Mouse (Mus musculus) hindbrain, embryonic 12.5 days (tissue): ENCODE measurements around the gene Elmo1. TPM values are rescaled to one million over a fixed set of nuclear protein-coding genes. Genes with fewer than 3 reads are reported as not detected.

ENCODE experiments used
- ATAC-seq: fragments of 200-750 bp; cut with Nextera tagmentation; 2 replicates; pipeline ENCODE4 v1.8.0; 2017; ENCODE audit warnings: moderate TSS enrichment; ENCODE audit not compliant: low FRiP score
- H3K27ac ChIP-seq: fragments of 300-500 bp; sonication (generic); 2 replicates; pipeline ENCODE4 v1.5.1; 2016; ENCODE audit warnings: mild to moderate bottlenecking
- H3K27me3 ChIP-seq: fragments of 300-500 bp; sonication (generic); 2 replicates; pipeline ENCODE4 v1.6.1; 2016; ENCODE audit warnings: mild to moderate bottlenecking
- H3K36me3 ChIP-seq: fragments of 300-500 bp; sonication (generic); 2 replicates; pipeline ENCODE4 v1.6.1; 2016; ENCODE audit warnings: mild to moderate bottlenecking
- H3K4me1 ChIP-seq: fragments of 300-500 bp; sonication (generic); 2 replicates; pipeline ENCODE4 v1.6.1; 2016
- H3K4me2 ChIP-seq: fragments of 300-500 bp; sonication (generic); replicated peaks from 2 replicates; pipeline ENCODE4 v1.6.1; 2016; ENCODE audit warnings: mild to moderate bottlenecking
- H3K4me3 ChIP-seq: fragments of 300-500 bp; sonication (generic); 2 replicates; pipeline ENCODE4 v1.5.1; 2016; ENCODE audit warnings: mild to moderate bottlenecking
- H3K9ac ChIP-seq: fragments of 300-500 bp; sonication (generic); 2 replicates; pipeline ENCODE4 v1.6.1; 2016; ENCODE audit warnings: mild to moderate bottlenecking, moderate library complexity
- H3K9me3 ChIP-seq: fragments of 300-500 bp; sonication (generic); replicated peaks from 2 replicates; pipeline ENCODE4 v1.6.1; 2016; ENCODE audit warnings: mild to moderate bottlenecking
- WGBS: fragments of 180-500 bp; shearing (Covaris S2); methylation state at CpG from one replicate; pipeline ENCODE4 v1.1.7; 2016; 5-methylcytosine and 5-hydroxymethylcytosine counted together
- polyA plus RNA-seq: library from polyadenylated mRNA; unstranded; fragments of >200 nt; fragmentation: Nextera tagmentation; extraction: Ambion mirVana; gene quantifications from 2 replicates; pipeline ENCODE4 v1.2.1, GENCODE M21; 2016

The Elmo1 gene
- polyA plus RNA-seq, 1 experiment from 2014 or later: 28.9 TPM

- Histone ChIP-seq H3K27me3 (no peaks in the 10 kb centered on the region), H3K27ac (no peak overlapping the region), H3K4me1 (peaks cover 9% of the 10 kb centered on the region; the same call in 1 of the 2 replicates), H3K9me3 (no peaks in the 10 kb centered on the region), H3K36me3 (no peaks in the 10 kb centered on the region), H3K9ac (no peak overlapping the region), H3K4me2 (no peak overlapping the region), H3K4me3 (no peak overlapping the region)
- WGBS: 81% methylated on average over 3 of the region's 3 CpGs
- no peak for ATAC-seq
These were observed 413.0 kb downstream of the Elmo1 start for GRCm38 (mm10) chr13:20503371-20503770.

- Histone ChIP-seq H3K4me2 (no peak overlapping the region), H3K27me3 (no peaks in the 10 kb centered on the region), H3K9ac (no peak overlapping the region), H3K27ac (no peak overlapping the region), H3K36me3 (no peaks in the 10 kb centered on the region), H3K4me3 (no peak overlapping the region), H3K9me3 (no peaks in the 10 kb centered on the region), H3K4me1 (peaks cover 14% of the 10 kb centered on the region; the same call in 1 of the 2 replicates)
- ATAC-seq: peak; percentile 80
- 48% methylated on average over 10 of the region's 10 CpGs for WGBS
These were observed 417.2 kb downstream of the Elmo1 start for GRCm38 (mm10) chr13:20507381-20508129.

- H3K27ac ChIP-seq: no peak overlapping the region
- no peak for ATAC-seq
- no peaks in the 10 kb centered on the region for H3K27me3 ChIP-seq
- H3K36me3 ChIP-seq: no peaks in the 10 kb centered on the region
- no peaks in the 10 kb centered on the region for H3K9me3 ChIP-seq
- H3K4me2 ChIP-seq: no peak overlapping the region
- no peak overlapping the region for H3K4me3 ChIP-seq
- peaks cover 12% of the 10 kb centered on the region; the same call in 1 of the 2 replicates for H3K4me1 ChIP-seq
- no peak overlapping the region for H3K9ac ChIP-seq
- WGBS: 91% methylated on average over 4 of the region's 4 CpGs
These were observed 420.6 kb downstream of the Elmo1 start for GRCm38 (mm10) chr13:20511026-20511425.

GRCm38 (mm10) chr13:20512317-20513240, 422.2 kb downstream of the Elmo1 start:
- H3K27me3 ChIP-seq: no peaks in the 10 kb centered on the region
- H3K4me2 ChIP-seq: no peak overlapping the region
- H3K27ac ChIP-seq: no peak overlapping the region
- ATAC-seq: peak; percentile 64
- WGBS: 42% methylated on average over 10 of the region's 10 CpGs
- H3K9ac ChIP-seq: no peak overlapping the region
- H3K4me3 ChIP-seq: no peak overlapping the region
- peaks cover 8% of the 10 kb centered on the region; the same call in 1 of the 2 replicates for H3K4me1 ChIP-seq
- no peaks in the 10 kb centered on the region for H3K9me3 ChIP-seq
- H3K36me3 ChIP-seq: no peaks in the 10 kb centered on the region

GRCm38 (mm10) chr13:20514721-20515120, 424.3 kb downstream of the Elmo1 start:
- Histone ChIP-seq H3K4me3 (no peak overlapping the region), H3K27ac (no peak overlapping the region), H3K9ac (no peak overlapping the region), H3K27me3 (no peaks in the 10 kb centered on the region), H3K4me1 (peaks cover 6% of the 10 kb centered on the region; the same call in 1 of the 2 replicates), H3K9me3 (no peaks in the 10 kb centered on the region), H3K36me3 (no peaks in the 10 kb centered on the region), H3K4me2 (no peak overlapping the region)
- WGBS: 94% methylated on average over 3 of the region's 3 CpGs
- ATAC-seq: no peak

GRCm38 (mm10) chr13:20516096-20516495, 425.7 kb downstream of the Elmo1 start:
- no peaks in the 10 kb centered on the region for H3K36me3 ChIP-seq
- no peak overlapping the region for H3K4me2 ChIP-seq
- H3K4me1 ChIP-seq: peaks cover 6% of the 10 kb centered on the region; the same call in 1 of the 2 replicates
- no peak overlapping the region for H3K9ac ChIP-seq
- H3K9me3 ChIP-seq: no peaks in the 10 kb centered on the region
- ATAC-seq: no peak
- WGBS: 73% methylated on average over 4 of the region's 4 CpGs
- H3K4me3 ChIP-seq: no peak overlapping the region
- H3K27ac ChIP-seq: no peak overlapping the region
- H3K27me3 ChIP-seq: no peaks in the 10 kb centered on the region

GRCm38 (mm10) chr13:20517702-20518101, 427.3 kb downstream of the Elmo1 start:
- Histone ChIP-seq H3K9me3 (no peaks in the 10 kb centered on the region), H3K9ac (no peak overlapping the region), H3K27me3 (no peaks in the 10 kb centered on the region), H3K4me1 (no peaks in the 10 kb centered on the region), H3K4me3 (no peak overlapping the region), H3K4me2 (no peak overlapping the region), H3K36me3 (no peaks in the 10 kb centered on the region), H3K27ac (no peak overlapping the region)
- ATAC-seq: no peak
- WGBS: 77% methylated on average over 4 of the region's 4 CpGs

- Histone ChIP-seq H3K9me3 (no peaks in the 10 kb centered on the region), H3K9ac (no peak overlapping the region), H3K27ac (no peak overlapping the region), H3K4me1 (0 out of 2 replicates have a peak, but pooled peaks cover 6% of the 10 kb centered on the region), H3K27me3 (no peaks in the 10 kb centered on the region), H3K4me2 (no peak overlapping the region), H3K36me3 (no peaks in the 10 kb centered on the region), H3K4me3 (no peak overlapping the region)
- WGBS: 91% methylated on average over 3 of the region's 3 CpGs
- no peak for ATAC-seq
These were observed 431.1 kb downstream of the Elmo1 start for GRCm38 (mm10) chr13:20521492-20521891.

- Histone ChIP-seq H3K4me2 (no peak overlapping the region), H3K4me3 (no peak overlapping the region), H3K27ac (no peak overlapping the region), H3K9me3 (no peaks in the 10 kb centered on the region), H3K9ac (no peak overlapping the region), H3K4me1 (0 out of 2 replicates have a peak, but pooled peaks cover 7% of the 10 kb centered on the region), H3K27me3 (no peaks in the 10 kb centered on the region), H3K36me3 (no peaks in the 10 kb centered on the region)
- no peak for ATAC-seq
- WGBS: 75% methylated on average over 1 of the region's 1 CpGs
These were observed 433.3 kb downstream of the Elmo1 start for GRCm38 (mm10) chr13:20523671-20524070.

- WGBS: 68% methylated on average over 4 of the region's 4 CpGs
These were observed 435.4 kb downstream of the Elmo1 start for GRCm38 (mm10) chr13:20525844-20526243.

GRCm38 (mm10) chr13:20537053-20537452, 446.7 kb downstream of the Elmo1 start:
- Histone ChIP-seq H3K9ac (no peak overlapping the region), H3K4me1 (no peaks in the 10 kb centered on the region), H3K9me3 (no peaks in the 10 kb centered on the region), H3K4me3 (no peak overlapping the region), H3K27me3 (no peaks in the 10 kb centered on the region), H3K27ac (no peak overlapping the region), H3K36me3 (no peaks in the 10 kb centered on the region), H3K4me2 (no peak overlapping the region)
- WGBS: 82% methylated on average over 1 of the region's 1 CpGs
- ATAC-seq: no peak

More at GRCm38 (mm10) chr13:20525844-20526243, 435.4 kb downstream of the Elmo1 start:
- Histone ChIP-seq H3K4me2 (no peak overlapping the region), H3K4me1 (0 out of 2 replicates have a peak, but pooled peaks cover 7% of the 10 kb centered on the region), H3K9ac (no peak overlapping the region), H3K27me3 (no peaks in the 10 kb centered on the region), H3K4me3 (no peak overlapping the region), H3K36me3 (no peaks in the 10 kb centered on the region), H3K27ac (no peak overlapping the region), H3K9me3 (no peaks in the 10 kb centered on the region)
- no peak for ATAC-seq

GRCm38 (mm10) chr13:20537487-20537886, 447.1 kb downstream of the Elmo1 start:
- Histone ChIP-seq H3K4me3 (no peak overlapping the region), H3K4me1 (no peaks in the 10 kb centered on the region), H3K9ac (no peak overlapping the region), H3K4me2 (no peak overlapping the region), H3K27ac (no peak overlapping the region), H3K9me3 (no peaks in the 10 kb centered on the region), H3K27me3 (no peaks in the 10 kb centered on the region), H3K36me3 (no peaks in the 10 kb centered on the region)
- 79% methylated on average over 2 of the region's 2 CpGs for WGBS
- ATAC-seq: no peak
